Mouse (Mus musculus) neural tube, embryonic 12.5 days (tissue): Measurements from ENCODE around the gene Tmem30a. TPM values are rescaled to one million over a fixed set of nuclear protein-coding genes. Genes with fewer than 3 reads are reported as not detected.

Experiments
- ATAC-seq: fragments of 200-750 bp; cut with Nextera tagmentation; 2 replicates; pipeline ENCODE4 v1.8.0; 2017; ENCODE audit warnings: low read depth, mild to moderate bottlenecking, moderate TSS enrichment, moderate library complexity; ENCODE audit not compliant: low FRiP score
- H3K27ac ChIP-seq: fragments of 300-500 bp; sonication (generic); 2 replicates; pipeline ENCODE4 v1.5.1; 2016
- H3K27me3 ChIP-seq: fragments of 300-500 bp; sonication (generic); replicated peaks from 2 replicates; pipeline ENCODE4 v1.6.1; 2016; ENCODE audit warnings: mild to moderate bottlenecking
- H3K36me3 ChIP-seq: fragments of 300-500 bp; sonication (generic); 2 replicates; pipeline ENCODE4 v1.6.1; 2016; ENCODE audit warnings: mild to moderate bottlenecking
- H3K4me1 ChIP-seq: fragments of 300-500 bp; sonication (generic); 2 replicates; pipeline ENCODE4 v1.6.1; 2016
- H3K4me2 ChIP-seq: fragments of 300-500 bp; sonication (generic); replicated peaks from 2 replicates; pipeline ENCODE4 v1.6.1; 2016; ENCODE audit warnings: mild to moderate bottlenecking
- H3K4me3 ChIP-seq: fragments of 300-500 bp; sonication (generic); 2 replicates; pipeline ENCODE4 v1.5.1; 2016
- H3K9ac ChIP-seq: fragments of 300-500 bp; sonication (generic); 2 replicates; pipeline ENCODE4 v1.6.1; 2016; ENCODE audit warnings: mild to moderate bottlenecking
- H3K9me3 ChIP-seq: fragments of 300-500 bp; sonication (generic); 2 replicates; pipeline ENCODE4 v1.6.1; 2016; ENCODE audit warnings: mild to moderate bottlenecking
- WGBS: fragments of 180-500 bp; shearing (Covaris S2); methylation state at CpG from one replicate; pipeline ENCODE4 v1.1.7; 2016; 5-methylcytosine and 5-hydroxymethylcytosine counted together
- polyA plus RNA-seq: library from polyadenylated mRNA; unstranded; fragments of >200 nt; fragmentation: Nextera tagmentation; extraction: Ambion mirVana; gene quantifications from 2 replicates; pipeline ENCODE4 v1.2.1, GENCODE M21; 2016

Tmem30a gene
- polyA plus RNA-seq, 1 experiment from 2014 or later: 106 TPM

DNA sequence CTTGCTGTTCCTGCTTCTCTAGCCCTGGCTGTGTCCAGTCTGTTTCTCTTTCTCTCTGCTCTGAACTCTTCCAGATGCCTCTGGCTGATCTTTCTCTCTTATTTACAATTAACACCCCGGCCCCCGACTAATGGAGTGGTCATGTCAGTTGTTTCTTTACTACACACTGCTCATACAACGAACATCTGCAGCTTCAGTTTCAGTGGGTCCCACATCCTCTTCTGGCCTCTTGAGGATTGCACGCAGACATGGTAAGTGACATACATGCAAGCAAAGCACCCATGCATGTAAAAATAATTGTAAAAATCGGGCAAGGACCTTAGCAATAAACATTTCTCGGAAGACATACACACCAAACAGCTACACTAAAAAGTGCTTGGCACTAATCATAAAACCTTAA is 57.7 kb downstream of the Tmem30a start:
- WGBS: 80% methylated on average over 6 of the region's 6 CpGs

DNA sequence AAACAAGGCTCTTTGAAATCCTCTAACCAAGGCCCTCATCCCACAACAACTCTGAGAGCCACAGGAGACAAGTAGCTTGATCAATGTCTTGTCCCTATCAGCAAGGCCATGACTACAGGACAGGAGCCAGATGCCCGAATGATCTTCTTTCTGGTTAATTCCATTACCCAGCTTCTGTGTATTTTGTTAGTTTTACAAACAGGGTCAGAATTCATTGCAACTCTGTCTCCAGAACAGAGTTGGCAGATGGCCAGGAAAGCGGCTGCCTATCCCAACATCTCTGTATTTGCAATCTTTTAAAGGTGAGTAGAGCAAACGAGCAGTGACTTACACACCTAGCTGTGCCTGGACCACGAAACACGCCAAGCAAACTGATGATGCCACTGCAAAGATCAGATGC is 63.0 kb downstream of the Tmem30a start:
- no peak for ATAC-seq
- Histone ChIP-seq H3K4me2 (no peak overlapping the region), H3K36me3 (no peaks in the 10 kb centered on the region), H3K9ac (no peak overlapping the region), H3K27me3 (no peaks in the 10 kb centered on the region), H3K4me3 (no peak overlapping the region), H3K27ac (no peak overlapping the region), H3K9me3 (no peaks in the 10 kb centered on the region), H3K4me1 (no peaks in the 10 kb centered on the region)
- WGBS: 94% methylated on average over 5 of the region's 5 CpGs

More for the DNA sequence above, 57.7 kb downstream of the Tmem30a start:
- no peak for ATAC-seq
- Histone ChIP-seq H3K9me3 (no peaks in the 10 kb centered on the region), H3K4me1 (no peaks in the 10 kb centered on the region), H3K27ac (no peak overlapping the region), H3K27me3 (no peaks in the 10 kb centered on the region), H3K36me3 (no peaks in the 10 kb centered on the region), H3K4me2 (no peak overlapping the region), H3K9ac (no peak overlapping the region), H3K4me3 (no peak overlapping the region)

DNA sequence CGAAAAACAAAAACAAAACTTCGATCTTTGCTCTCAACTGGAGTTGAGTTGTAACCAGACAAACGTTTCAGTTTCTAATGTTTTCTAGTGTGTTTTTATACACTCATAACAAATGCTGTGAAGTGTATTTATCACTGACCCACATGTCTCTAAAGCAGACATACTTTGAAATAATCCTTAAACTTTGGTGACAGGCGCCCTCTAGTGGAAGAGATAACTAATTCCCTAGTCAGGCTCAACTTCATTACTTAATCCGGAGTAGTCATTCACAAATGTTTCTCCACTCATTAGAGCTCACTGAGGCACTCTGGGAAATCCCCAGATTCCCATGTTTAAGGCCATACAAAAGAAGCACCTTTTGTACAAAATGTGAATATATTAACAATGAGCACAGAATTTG is 70.2 kb downstream of the Tmem30a start:
- 35% methylated on average over 5 of the region's 5 CpGs for WGBS
- Histone ChIP-seq H3K9ac (no peak overlapping the region), H3K27me3 (peaks cover 23% of the 10 kb centered on the region), H3K4me2 (no peak overlapping the region), H3K4me3 (no peak overlapping the region), H3K36me3 (no peaks in the 10 kb centered on the region), H3K27ac (no peak overlapping the region), H3K4me1 (peaks cover 18% of the 10 kb centered on the region), H3K9me3 (no peaks in the 10 kb centered on the region)
- no peak for ATAC-seq

DNA sequence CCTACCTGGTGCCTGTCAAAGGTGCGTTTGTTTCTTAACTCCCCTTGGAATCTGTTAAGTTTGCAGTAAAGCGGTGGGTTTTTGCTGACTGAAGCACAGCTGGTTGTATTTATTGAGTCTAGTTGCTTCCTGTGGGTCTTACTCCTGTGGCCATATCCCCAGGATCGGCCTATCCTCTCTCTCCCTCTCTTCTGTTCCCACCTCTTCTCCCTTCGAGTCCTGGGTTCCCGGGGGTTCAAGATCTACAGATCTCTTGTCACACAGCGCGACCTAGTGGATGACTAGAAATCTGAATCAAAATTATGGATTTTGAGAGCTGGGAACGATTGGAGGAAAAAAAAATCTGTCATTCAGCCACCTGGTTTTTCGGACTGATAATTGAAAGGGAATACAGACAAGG is 72.3 kb downstream of the Tmem30a start:
- H3K4me1 ChIP-seq: peaks cover 22% of the 10 kb centered on the region
- H3K27ac ChIP-seq: no peak overlapping the region
- H3K9ac ChIP-seq: no peak overlapping the region
- H3K9me3 ChIP-seq: no peaks in the 10 kb centered on the region
- 13% methylated on average over 9 of the region's 9 CpGs for WGBS
- H3K27me3 ChIP-seq: peaks cover 28% of the 10 kb centered on the region
- no peaks in the 10 kb centered on the region for H3K36me3 ChIP-seq
- no peak for ATAC-seq
- peak overlapping the region; percentile 31; the same call in 1 of the 2 replicates for H3K4me2 ChIP-seq
- H3K4me3 ChIP-seq: no peak overlapping the region

DNA sequence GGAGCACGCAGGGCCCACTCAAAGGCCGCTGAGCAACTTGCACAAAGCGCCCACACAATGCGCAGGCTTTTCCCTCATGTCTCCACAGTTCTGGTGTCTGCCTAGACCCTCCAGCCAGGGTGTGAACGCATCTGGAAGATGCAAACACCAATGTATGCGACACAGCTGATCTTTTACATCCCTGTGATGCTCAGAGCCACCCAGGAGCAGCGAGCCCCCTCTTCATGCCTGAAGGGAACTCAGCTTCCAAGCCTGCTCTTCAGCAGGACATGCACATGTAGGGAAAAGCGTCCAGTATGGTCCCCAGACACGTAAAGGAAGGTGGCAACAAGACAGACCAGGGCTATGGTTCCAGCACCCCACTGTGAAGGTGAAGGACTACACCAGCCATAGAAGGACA is 73.2 kb downstream of the Tmem30a start:
- Histone ChIP-seq H3K9ac (no peak overlapping the region), H3K36me3 (no peaks in the 10 kb centered on the region), H3K4me3 (no peak overlapping the region), H3K4me2 (peak overlapping the region; percentile 97), H3K9me3 (no peaks in the 10 kb centered on the region), H3K4me1 (peaks cover 27% of the 10 kb centered on the region), H3K27ac (no peak overlapping the region), H3K27me3 (peaks cover 28% of the 10 kb centered on the region)
- ATAC-seq: no peak
- 27% methylated on average over 9 of the region's 9 CpGs for WGBS

DNA sequence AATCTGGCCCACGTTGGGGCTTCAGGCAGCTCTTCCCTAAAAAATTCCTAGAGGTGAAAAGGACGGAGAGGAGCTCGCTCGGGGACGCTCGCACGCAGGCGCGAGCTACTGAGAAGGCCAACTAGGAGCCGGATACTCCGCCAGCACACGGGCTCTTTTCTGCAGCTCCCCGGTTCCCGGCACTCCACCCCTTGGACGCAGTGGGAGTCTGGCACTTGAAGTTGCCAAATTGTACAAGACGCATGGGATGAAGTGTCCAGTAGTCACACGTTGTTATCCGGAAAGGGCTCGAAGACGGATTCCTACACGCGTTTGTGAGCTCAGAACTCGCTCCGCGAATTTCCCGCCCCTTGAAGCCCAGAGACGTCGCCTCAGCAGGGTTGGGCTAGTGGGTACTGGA is 73.9 kb downstream of the Tmem30a start:
- Histone ChIP-seq H3K36me3 (no peaks in the 10 kb centered on the region), H3K4me1 (peaks cover 34% of the 10 kb centered on the region), H3K4me2 (peak overlapping the region; percentile 97), H3K9ac (peak overlapping the region; percentile 69; the same call in 1 of the 2 replicates), H3K4me3 (peak overlapping the region; percentile 54), H3K27me3 (peaks cover 28% of the 10 kb centered on the region), H3K9me3 (no peaks in the 10 kb centered on the region), H3K27ac (no peak overlapping the region)
- WGBS: 2% methylated on average over 28 of the region's 28 CpGs
- ATAC-seq: no peak

Other genes starting within 250 kb of the Tmem30a start
- 19.2 and 19.9 TPM in 2 replicates for gene Col12a1, start 74.7 kb downstream of the Tmem30a start, polyA plus RNA-seq
- gene Cox7a2, start 33.6 kb downstream of the Tmem30a start, polyA plus RNA-seq: 689 and 719 TPM in 2 replicates
- 3.5 and 4.0 TPM in 2 replicates for gene Filip1, start 219.3 kb upstream of the Tmem30a start, polyA plus RNA-seq